Mouse (Mus musculus) lung, embryonic 14.5 days (tissue): ENCODE data around the gene Gtsf1l. TPM values are rescaled to one million over a fixed set of nuclear protein-coding genes. Genes with fewer than 3 reads are reported as not detected.

Source experiments
- ATAC-seq: fragments of 200-750 bp; cut with Nextera tagmentation; 2 replicates; pipeline ENCODE4 v1.8.0; 2017; ENCODE audit warnings: mild to moderate bottlenecking, moderate TSS enrichment, moderate library complexity; ENCODE audit not compliant: insufficient read depth
- DNase-seq: peaks from one replicate; pipeline ENCODE4 v3.0.0-alpha.2; 2015
- H3K27ac ChIP-seq: fragments of 300-500 bp; sonication (generic); 2 replicates; pipeline ENCODE4 v1.5.1; 2014; ENCODE audit warnings: low read depth, mild to moderate bottlenecking, moderate library complexity
- H3K27me3 ChIP-seq: fragments of 300-500 bp; sonication (generic); 2 replicates; pipeline ENCODE4 v1.6.1; 2014; ENCODE audit warnings: low read length, control low read depth; ENCODE audit not compliant: insufficient read depth
- H3K36me3 ChIP-seq: fragments of 300-500 bp; sonication (generic); 2 replicates; pipeline ENCODE4 v1.6.1; 2014; ENCODE audit warnings: control low read depth; ENCODE audit not compliant: insufficient read depth
- H3K4me1 ChIP-seq: fragments of 300-500 bp; sonication (generic); 2 replicates; pipeline ENCODE4 v1.6.1; 2014; ENCODE audit warnings: antibody characterized with exemption, control low read depth; ENCODE audit not compliant: insufficient read depth
- H3K4me2 ChIP-seq: fragments of 300-500 bp; sonication (generic); 2 replicates; pipeline ENCODE4 v1.6.1; 2014; ENCODE audit warnings: mild to moderate bottlenecking
- H3K4me3 ChIP-seq: fragments of 300-500 bp; sonication (generic); 2 replicates; pipeline ENCODE4 v1.5.1; 2014; ENCODE audit warnings: low read depth, low read length
- H3K9ac ChIP-seq: fragments of 300-500 bp; sonication (generic); 2 replicates; pipeline ENCODE4 v1.6.1; 2014
- H3K9me3 ChIP-seq: fragments of 300-500 bp; sonication (generic); 2 replicates; pipeline ENCODE4 v1.6.1; 2016; ENCODE audit warnings: low read depth, low read length, control low read depth
- CTCF ChIP-seq: IDR thresholded peaks from 2 replicates; pipeline ENCODE4 v1.5.1; 2016; ENCODE audit warnings: antibody characterized with exemption, low read depth
- WGBS: fragments of 180-500 bp; shearing (Covaris S2); extraction: QIAGEN DNeasy Blood & Tissue Kit; methylation state at CpG from one replicate; pipeline ENCODE4 v1.1.7; 2014; 5-methylcytosine and 5-hydroxymethylcytosine counted together
- polyA plus RNA-seq: library from polyadenylated mRNA; unstranded; fragments of >200 nt; fragmentation: Nextera tagmentation; extraction: Ambion mirVana; gene quantifications from 2 replicates; pipeline ENCODE4 v1.2.1, GENCODE M21; 2014

Gtsf1l gene
- polyA plus RNA-seq, 1 experiment from 2014 or later = not detected

DNA sequence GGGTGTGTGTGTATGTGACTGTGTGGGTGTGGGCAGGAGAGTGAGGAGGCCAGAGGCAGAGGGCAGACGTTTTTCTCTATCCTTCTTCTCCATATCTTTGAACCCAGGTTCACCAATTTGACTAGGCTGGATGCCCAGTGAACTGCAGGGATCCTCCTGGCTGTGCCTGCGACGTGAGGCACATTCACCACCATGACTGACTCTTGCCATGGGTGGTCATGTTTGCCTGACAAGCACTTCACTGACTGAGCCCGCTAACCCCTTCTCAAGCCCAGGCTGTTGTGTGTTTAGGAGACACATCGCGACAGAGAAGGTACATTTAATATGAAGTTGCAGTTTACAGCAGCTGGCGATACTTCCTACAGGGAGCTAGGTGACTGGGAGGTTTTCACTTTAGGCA is 14.6 kb upstream of the Gtsf1l start:
- Histone ChIP-seq H3K36me3 (no peaks in the 10 kb centered on the region), H3K27me3 (no peaks in the 10 kb centered on the region), H3K9me3 (no peaks in the 10 kb centered on the region), H3K27ac (no peak overlapping the region), H3K4me3 (no peak overlapping the region), H3K4me2 (no peak overlapping the region), H3K4me1 (no peaks in the 10 kb centered on the region), H3K9ac (no peak overlapping the region)
- 31% methylated on average over 7 of the region's 7 CpGs for WGBS
- DNase-seq (no peak), ATAC-seq (no peak)
- no peak for TF ChIP-seq CTCF

GRCm38 (mm10) chr2:163101646-163102203 is 14.1 kb upstream of the Gtsf1l start:
- H3K4me1 ChIP-seq = no peaks in the 10 kb centered on the region
- H3K36me3 ChIP-seq = no peaks in the 10 kb centered on the region
- no peaks in the 10 kb centered on the region for H3K9me3 ChIP-seq
- peak; percentile 92 for TF ChIP-seq CTCF
- H3K27me3 ChIP-seq = no peaks in the 10 kb centered on the region
- H3K4me2 ChIP-seq = no peak overlapping the region
- H3K4me3 ChIP-seq = no peak overlapping the region
- no peak overlapping the region for H3K9ac ChIP-seq
- DNase-seq (peak; percentile 89), ATAC-seq (peak; percentile 69)
- 2% methylated on average over 10 of the region's 10 CpGs for WGBS
- H3K27ac ChIP-seq = no peak overlapping the region

DNA sequence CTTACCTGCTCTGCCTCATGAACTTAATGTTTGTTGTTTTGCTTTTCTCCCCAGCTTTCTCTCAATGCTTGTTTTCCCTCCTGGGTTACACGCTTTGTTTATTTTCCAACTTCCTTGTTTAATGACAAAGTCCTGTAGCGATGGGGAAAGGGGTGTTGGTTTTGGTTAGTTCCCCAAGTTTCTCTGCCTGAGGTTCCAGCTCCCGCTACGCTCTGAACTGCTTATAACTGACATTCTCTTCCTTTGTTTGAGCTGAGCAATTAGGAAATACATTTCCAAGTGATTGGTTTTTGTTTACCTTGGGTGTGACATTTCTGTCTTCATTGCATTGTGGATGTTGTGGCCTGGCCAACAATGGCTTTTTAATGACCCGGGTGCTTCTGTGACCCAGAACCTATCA is 12.9 kb upstream of the Gtsf1l start:
- H3K36me3 ChIP-seq = no peaks in the 10 kb centered on the region
- TF ChIP-seq CTCF = no peak
- no peaks in the 10 kb centered on the region for H3K4me1 ChIP-seq
- H3K9me3 ChIP-seq = no peaks in the 10 kb centered on the region
- no peak overlapping the region for H3K4me2 ChIP-seq
- no peak for ATAC-seq
- DNase-seq = no peak
- WGBS = 53% methylated on average over 5 of the region's 5 CpGs
- no peak overlapping the region for H3K27ac ChIP-seq
- H3K9ac ChIP-seq = no peak overlapping the region
- no peaks in the 10 kb centered on the region for H3K27me3 ChIP-seq
- no peak overlapping the region for H3K4me3 ChIP-seq

DNA sequence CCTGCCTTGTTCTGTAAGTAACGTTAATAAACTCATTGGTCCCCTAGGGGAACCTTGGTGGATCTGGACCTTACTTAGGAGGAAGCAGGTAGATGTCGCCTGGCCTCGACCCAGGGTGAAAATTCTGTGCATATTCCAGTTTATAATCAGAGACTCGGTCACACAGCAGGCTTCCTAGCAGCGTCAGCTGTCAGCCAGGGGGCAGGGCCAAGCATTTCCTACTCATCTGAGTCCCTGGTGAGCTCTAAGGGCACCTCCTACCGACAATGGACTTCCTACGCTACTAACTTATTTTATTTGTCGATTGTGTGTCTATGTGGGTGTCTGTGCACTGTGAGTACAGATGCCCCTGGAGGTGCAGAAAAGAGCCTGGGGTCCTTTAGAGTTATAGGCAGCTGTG is 12.3 kb upstream of the Gtsf1l start:
- no peaks in the 10 kb centered on the region for H3K9me3 ChIP-seq
- H3K27me3 ChIP-seq = no peaks in the 10 kb centered on the region
- H3K4me1 ChIP-seq = no peaks in the 10 kb centered on the region
- ATAC-seq (no peak), DNase-seq (no peak)
- WGBS = 34% methylated on average over 8 of the region's 8 CpGs
- H3K27ac ChIP-seq = no peak overlapping the region
- H3K4me2 ChIP-seq = no peak overlapping the region
- H3K4me3 ChIP-seq = no peak overlapping the region
- TF ChIP-seq CTCF = no peak
- H3K9ac ChIP-seq = no peak overlapping the region
- H3K36me3 ChIP-seq = no peaks in the 10 kb centered on the region

GRCm38 (mm10) chr2:163095784-163096183 is 8.1 kb upstream of the Gtsf1l start:
- 0 out of 2 replicates have a peak, but pooled peaks have one; percentile 62 for ATAC-seq
- peak; percentile 81 for DNase-seq
- no peak overlapping the region for H3K9ac ChIP-seq
- no peaks in the 10 kb centered on the region for H3K36me3 ChIP-seq
- no peaks in the 10 kb centered on the region for H3K9me3 ChIP-seq
- 15% methylated on average over 3 of the region's 3 CpGs for WGBS
- H3K27me3 ChIP-seq = no peaks in the 10 kb centered on the region
- no peak overlapping the region for H3K4me2 ChIP-seq
- H3K4me3 ChIP-seq = no peak overlapping the region
- H3K27ac ChIP-seq = no peak overlapping the region; the same call in 1 of the 2 replicates
- no peaks in the 10 kb centered on the region for H3K4me1 ChIP-seq
- no peak for TF ChIP-seq CTCF

GRCm38 (mm10) chr2:163094909-163095308 is 7.3 kb upstream of the Gtsf1l start:
- H3K36me3 ChIP-seq = no peaks in the 10 kb centered on the region
- H3K27me3 ChIP-seq = no peaks in the 10 kb centered on the region
- no peak overlapping the region for H3K9ac ChIP-seq
- no peak for TF ChIP-seq CTCF
- no peaks in the 10 kb centered on the region for H3K4me1 ChIP-seq
- 88% methylated on average over 10 of the region's 10 CpGs for WGBS
- no peaks in the 10 kb centered on the region for H3K9me3 ChIP-seq
- H3K4me3 ChIP-seq = no peak overlapping the region
- DNase-seq = no peak
- no peak for ATAC-seq
- H3K27ac ChIP-seq = no peak overlapping the region
- H3K4me2 ChIP-seq = no peak overlapping the region

DNA sequence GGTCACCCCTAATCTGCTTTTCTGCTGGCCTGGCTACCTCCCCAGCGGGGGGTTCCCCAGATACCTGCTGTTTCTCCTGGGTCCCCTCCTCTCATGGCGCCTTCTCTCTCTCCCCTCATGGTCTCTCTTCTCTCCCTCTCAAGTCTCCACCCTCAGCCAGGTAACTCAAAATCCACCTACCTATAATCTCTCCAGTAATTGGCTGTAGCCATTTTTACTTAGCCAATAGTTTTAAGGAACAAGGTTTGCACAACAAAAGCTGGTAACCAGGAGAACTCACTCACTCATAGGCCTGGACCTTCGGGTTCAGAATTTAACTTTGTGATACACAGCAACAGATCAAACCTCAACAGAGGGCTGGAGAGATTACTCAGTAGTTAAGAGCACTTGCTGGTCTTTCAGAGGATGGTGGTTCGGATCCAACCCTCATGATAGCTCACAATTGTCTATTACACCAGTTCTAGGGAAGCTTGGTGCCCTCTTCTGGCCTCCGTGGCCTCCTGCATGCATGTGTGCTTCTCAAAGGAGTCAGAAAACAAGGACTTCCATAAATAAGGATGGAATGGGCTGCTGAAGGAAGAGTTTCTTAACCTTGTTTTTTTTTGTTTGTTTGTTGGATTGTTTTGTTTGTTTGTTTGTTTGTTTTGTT is 1.9 kb upstream of the Gtsf1l start:
- WGBS = 71% methylated on average over 5 of the region's 5 CpGs

More for the DNA sequence above, 1.9 kb upstream of the Gtsf1l start:
- H3K4me3 ChIP-seq = no peak overlapping the region
- 0 out of 2 replicates have a peak, but pooled peaks cover 5% of the 10 kb centered on the region for H3K36me3 ChIP-seq
- ATAC-seq (no peak), DNase-seq (peak; percentile 44)
- H3K27me3 ChIP-seq = no peaks in the 10 kb centered on the region
- no peaks in the 10 kb centered on the region for H3K9me3 ChIP-seq
- H3K4me1 ChIP-seq = no peaks in the 10 kb centered on the region
- no peak overlapping the region for H3K27ac ChIP-seq
- H3K4me2 ChIP-seq = no peak overlapping the region
- peak; percentile 40; the same call in 1 of the 2 replicates for TF ChIP-seq CTCF
- H3K9ac ChIP-seq = no peak overlapping the region
